13 mouse cellular contexts compared by ENCODE assay signal in the genomic region with DNA sequence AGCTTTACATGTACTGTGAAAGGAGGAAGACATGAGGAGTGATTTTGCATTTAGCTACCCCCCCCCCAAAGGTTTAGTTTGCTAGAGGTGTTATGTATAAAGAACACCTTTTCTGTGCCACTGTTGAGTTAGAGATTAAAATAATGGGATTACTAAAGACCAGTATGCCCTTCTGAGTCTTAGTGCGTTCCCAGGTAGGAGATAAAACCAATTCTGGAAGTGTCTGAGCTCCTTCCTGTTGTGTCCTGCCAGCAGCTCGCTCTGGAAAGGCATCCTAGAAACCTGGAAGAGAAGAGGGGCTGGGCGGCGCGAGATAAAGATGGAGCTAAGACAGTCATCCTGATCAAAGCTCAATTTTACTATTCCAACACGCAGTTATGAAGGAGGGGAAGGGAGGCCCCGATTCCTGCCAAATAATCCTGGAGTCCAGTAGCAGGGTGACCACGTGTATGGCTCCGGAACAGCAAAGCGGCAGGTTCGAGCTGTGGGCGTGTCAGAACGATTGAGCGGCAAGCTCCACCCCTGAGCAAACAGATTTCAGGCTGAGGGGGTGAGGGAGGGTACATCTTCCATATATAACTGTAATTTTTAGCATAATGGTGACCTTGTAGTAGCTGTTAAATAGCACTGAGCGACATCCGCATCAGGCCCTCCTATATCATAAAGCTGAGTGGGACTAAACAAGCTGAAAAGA. TPM values are rescaled to one million over a fixed set of nuclear protein-coding genes. Genes with fewer than 3 reads are reported as not detected.
DNase-seq lines count a peak whose midpoint lies in the region; ATAC-seq and TF ChIP-seq lines count a peak whose summit lies in the region.
"Had no signal": no experiment of that assay in that cellular context is flagged by ENCODE, and none has a peak within 500 bp of the region (broad histone marks: within the 10 kb centered on the region; RNA-seq: fewer than 3 reads in every experiment).

No protein-coding gene starts in this region.

- no peaks in the 10 kb centered on the region for H3K27me3 ChIP-seq in heart, embryonic 16.5 days (ENCODE audit: control insufficient read depth, insufficient read depth, low read length)
- H3K27me3 ChIP-seq in E14TG2a.4 (ENCODE audit: insufficient read depth, low read length): no peaks in the 10 kb centered on the region
- no peaks in the 10 kb centered on the region for H3K27me3 ChIP-seq in liver, embryonic 11.5 days (replicated peaks; ENCODE audit: control insufficient read depth, insufficient read depth, low read length)
- H3K27me3 ChIP-seq: Patski had no signal

- H3K9ac ChIP-seq in heart, embryonic 16.5 days (ENCODE audit: low read length): no peak overlapping the region; the same call in 1 of the 2 replicates
- H3K9ac ChIP-seq in ES-E14 (ENCODE audit: insufficient read depth, low read depth, low read length, poor library complexity, severe bottlenecking): peak overlapping the region; percentile 61; the same call in 1 of the 2 replicates
- H3K9ac ChIP-seq in liver, embryonic 11.5 days (ENCODE audit: low read depth, low read length): no peak overlapping the region

- H3K27ac ChIP-seq in heart, embryonic 16.5 days (ENCODE audit: low read length): no peak overlapping the region
- H3K27ac ChIP-seq in ES-E14 (ENCODE audit: insufficient read depth, low read depth, low read length, poor library complexity, severe bottlenecking): peak overlapping the region; percentile 53; the same call in 1 of the 2 replicates
- H3K27ac ChIP-seq in liver, embryonic 11.5 days (ENCODE audit: low read depth, low read length): no peak overlapping the region; the same call in 1 of the 2 replicates

- in situ Hi-C loops in ES-E14 (cut with MboI; ENCODE audit: low sequenced_read_pairs in 2 of 2, unreplicated experiment in 2 of 2): no loop called here

- no peaks in the 10 kb centered on the region for H3K9me3 ChIP-seq in heart, embryonic 16.5 days (replicated peaks; ENCODE audit: control insufficient read depth, low read length)
- H3K9me3 ChIP-seq in E14TG2a.4 (ENCODE audit: low read length) (no peaks in the 10 kb centered on the region), ES-E14 (ENCODE audit: control insufficient read depth, insufficient read depth, low read depth, low read length) (no peaks in the 10 kb centered on the region)
- H3K9me3 ChIP-seq in liver, embryonic 11.5 days (ENCODE audit: control insufficient read depth, low read length): no peaks in the 10 kb centered on the region

- no peak for ATAC-seq in heart, embryonic 16.5 days (replicated peaks; ENCODE audit: extremely low read depth, insufficient read depth, low FRiP score)
- no peak for ATAC-seq in liver, embryonic 11.5 days (replicated peaks; ENCODE audit: low FRiP score)
- no peak for ATAC-seq in inflammation-experienced regulatory T-cells, adult 6 months
- ATAC-seq: Patski had no signal

- WGBS in heart, embryonic 16.5 days: 5% methylated on average over 16 of the region's 16 CpGs
- WGBS in liver, embryonic 11.5 days: 10% methylated on average over 16 of the region's 16 CpGs

- peaks cover 10% of the 10 kb centered on the region; the same call in 1 of the 2 replicates for H3K4me1 ChIP-seq in heart, embryonic 16.5 days (ENCODE audit: control insufficient read depth, insufficient read depth, low read length)
- H3K4me1 ChIP-seq in E14TG2a.4 (replicated peaks; ENCODE audit: low read depth, low read length) (peaks cover 53% of the 10 kb centered on the region), ES-E14 (ENCODE audit: control insufficient read depth in 2 of 2, insufficient read depth in 2 of 2, low read length in 2 of 2, poor library complexity in 1 of 2) (peaks cover 0 to 2% of the 10 kb centered on the region in 2 experiments; a peak in 1 of 4 replicates)
- peaks cover 8% of the 10 kb centered on the region for H3K4me1 ChIP-seq in liver, embryonic 11.5 days (replicated peaks; ENCODE audit: control insufficient read depth, insufficient read depth, low read length)

- no peak for TF ChIP-seq CTCF in E14TG2a.4 (conservative IDR thresholded peaks at IDR 0.05; ENCODE audit: low read length)

- peak overlapping the region; percentile 34 for H3K4me2 ChIP-seq in heart, embryonic 16.5 days (ENCODE audit: low read depth, low read length)
- H3K4me2 ChIP-seq in liver, embryonic 11.5 days: peak overlapping the region; percentile 49

- H3K36me3 ChIP-seq in heart, embryonic 16.5 days (ENCODE audit: control insufficient read depth, insufficient read depth): no peaks in the 10 kb centered on the region
- peaks cover 12% of the 10 kb centered on the region for H3K36me3 ChIP-seq in E14TG2a.4 (ENCODE audit: insufficient read depth, low read length)
- no peaks in the 10 kb centered on the region for H3K36me3 ChIP-seq in ES-E14 (ENCODE audit: control insufficient read depth, insufficient read depth, low read length, poor library complexity, severe bottlenecking)
- no peaks in the 10 kb centered on the region for H3K36me3 ChIP-seq in liver, embryonic 11.5 days (ENCODE audit: control insufficient read depth, insufficient read depth, low read length)

- DNase-seq in heart, adult 11 months: no peak
- no peak for DNase-seq in ES-E14 (ENCODE audit: low read depth, low spot score)
- DNase-seq in liver, embryonic 11.5 days (ENCODE audit: low spot score): no peak
- DNase-seq in thymus, postnatal 4 days: no peak
- DNase-seq: gastrocnemius, postnatal 10 days; layer of hippocampus, postnatal 36 days; right cerebral cortex, adult 18-20 months; thymus, postnatal 25 days had no signal

- 0 out of 2 replicates have a peak overlapping the region, but pooled peaks have one; percentile 6 for H3K4me3 ChIP-seq in heart, embryonic 16.5 days (ENCODE audit: low read length)
- H3K4me3 ChIP-seq in E14TG2a.4 (replicated peaks; ENCODE audit: low read length): peak overlapping the region; percentile 61
- peak overlapping the region; percentile 29 to 59; a peak in 3 of 4 replicates for H3K4me3 ChIP-seq in ES-E14 (ENCODE audit: insufficient read depth in 1 of 2, low read depth in 1 of 2, low read length in 2 of 2, poor library complexity in 1 of 2, severe bottlenecking in 1 of 2)
- H3K4me3 ChIP-seq in liver, embryonic 11.5 days (ENCODE audit: low read depth, low read length): no peak overlapping the region

TF ChIP-seq in ES-E14, 5 proteins besides CTCF, POLR2A, EP300 and RAD21:
- no peak for TF ChIP-seq CHD2 (IDR thresholded peaks at IDR 0.05; ENCODE audit: low read depth, low read length)
- TF ChIP-seq MAFK (IDR thresholded peaks at IDR 0.05; ENCODE audit: insufficient read depth, low read depth, low read length): no peak
- TF ChIP-seq ZC3H11A (IDR thresholded peaks at IDR 0.05; ENCODE audit: borderline replicate concordance, low read depth, low read length): no peak
- TF ChIP-seq HCFC1 (IDR thresholded peaks at IDR 0.05; ENCODE audit: borderline replicate concordance, insufficient read depth, low read length): no peak
- TF ChIP-seq ZNF384 (IDR thresholded peaks at IDR 0.05; ENCODE audit: low read depth, low read length): no peak

RNA-seq across cellular contexts. Expression of a gene that starts 40.0 kb away (rescaled TPM):
- 0.06 and 0.42 TPM in 2 replicates for polyA plus RNA-seq in heart, embryonic 16.5 days (2015; fragmentation: Nextera tagmentation; extraction: Ambion mirVana)
- total RNA-seq in ES-E14 (2012; rRNA removed): 10.4 and 11.4 TPM in 2 replicates
- polyA plus RNA-seq in liver, embryonic 11.5 days (2014; fragmentation: Nextera tagmentation; extraction: Ambion mirVana): 0.32 and 0.48 TPM in 2 replicates
- polyA plus RNA-seq in inflammation-experienced regulatory T-cells, adult 6 months (2017; shearing (Covaris generic)): under 1 TPM in 2 of 3 experiments, not detected in 1; 0.34 to 0.60 TPM
- total RNA-seq: megakaryocyte-erythroid progenitor cell, adult 5-6 weeks had no signal

RNA-seq across cellular contexts. Expression of a gene that starts 40.1 kb away (rescaled TPM):
- polyA plus RNA-seq in heart, embryonic 16.5 days (2015; fragmentation: Nextera tagmentation; extraction: Ambion mirVana): 9.2 and 10.1 TPM in 2 replicates
- total RNA-seq in ES-E14 (2012; rRNA removed): 6.7 and 9.9 TPM in 2 replicates
- 5.0 and 5.5 TPM in 2 replicates for polyA plus RNA-seq in liver, embryonic 11.5 days (2014; fragmentation: Nextera tagmentation; extraction: Ambion mirVana)
- polyA plus RNA-seq in inflammation-experienced regulatory T-cells, adult 6 months (2017; shearing (Covaris generic)): 1 to 10 TPM; 1.6 to 5.3 (median 2.1) TPM
